Mouse (Mus musculus): ENCODE results near the gene R3hdml.

DNA sequence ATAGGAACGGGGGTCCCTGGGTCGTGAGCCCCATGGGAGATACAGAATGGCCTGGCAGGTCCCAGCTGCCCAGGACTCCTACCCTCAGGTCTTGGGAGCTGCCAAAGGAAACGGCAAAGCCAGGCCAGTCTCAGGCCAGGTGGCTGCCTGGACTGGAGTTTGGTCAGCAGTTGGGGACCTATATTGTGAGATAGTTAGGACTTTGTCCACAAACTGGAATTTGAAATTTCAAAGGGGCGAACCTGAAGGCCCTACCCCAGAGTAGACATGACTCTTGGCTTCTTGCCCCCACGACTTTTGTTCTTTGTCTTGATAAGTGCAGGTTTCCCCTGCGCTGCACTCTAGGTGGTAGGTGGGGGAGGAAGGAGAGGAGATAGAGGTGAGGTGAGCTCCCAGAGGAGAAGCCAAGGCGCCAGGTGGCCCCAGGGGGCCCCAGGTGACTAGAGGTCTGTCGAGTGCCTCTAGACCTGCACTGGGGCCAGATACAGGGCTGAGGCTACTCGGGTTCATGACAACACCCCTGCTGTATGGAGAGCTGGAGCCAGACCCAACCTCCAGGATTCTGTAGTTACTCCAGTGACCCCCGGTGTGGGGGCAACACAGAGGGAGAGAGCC, 49.6 kb downstream of the R3hdml start:
- TF ChIP-seq CTCF (IDR thresholded peaks at IDR 0.05; ENCODE audit: low read depth): no peak
- no peak for TF ChIP-seq EP300 (optimal IDR thresholded peaks at IDR 0.05)
